Mouse (Mus musculus): ENCODE data around the gene Mrps17.
"Not testable (repeated sequence)": the region's sequence is repeated elsewhere in the genome, so short reads cannot be mapped to it uniquely, and the experiment has no call there.

Mrps17 gene

GRCm38 (mm10) chr5:129715326-129715861, at the start of gene Mrps17:
Gene Mrps17 (plus strand): TSS chr5:129715497.
- in situ Hi-C loops (cut with MboI; ENCODE audit: low pct_unique_long_range_greater_than_20kb in 1 of 2, low sequenced_read_pairs in 2 of 2, unreplicated experiment in 1 of 2) = no loop called here

- in situ Hi-C loops (cut with MboI; ENCODE audit: low pct_unique_long_range_greater_than_20kb in 1 of 2, low sequenced_read_pairs in 2 of 2, unreplicated experiment in 1 of 2) = no loop called here
Observed at GRCm38 (mm10) chr5:129666271-129666909, 48.9 kb upstream of the Mrps17 start.

- in situ Hi-C loops (cut with MboI; ENCODE audit: low pct_unique_long_range_greater_than_20kb in 1 of 2, low sequenced_read_pairs in 2 of 2, unreplicated experiment in 1 of 2) = no loop called here
Observed at GRCm38 (mm10) chr5:129667851-129668250, 47.4 kb upstream of the Mrps17 start.

GRCm38 (mm10) chr5:129669453-129670035, 45.8 kb upstream of the Mrps17 start:
- in situ Hi-C loops (cut with MboI; ENCODE audit: low pct_unique_long_range_greater_than_20kb in 1 of 2, low sequenced_read_pairs in 2 of 2, unreplicated experiment in 1 of 2) = no loop called here

- in situ Hi-C loops (cut with MboI; ENCODE audit: low pct_unique_long_range_greater_than_20kb in 1 of 2, low sequenced_read_pairs in 2 of 2, unreplicated experiment in 1 of 2) = no loop called here
Observed at GRCm38 (mm10) chr5:129670036-129670458, 45.2 kb upstream of the Mrps17 start, which contains the start of gene Zfp11. Gene Zfp11 (minus strand): TSS chr5:129670099.

GRCm38 (mm10) chr5:129685141-129685540, 30.2 kb upstream of the Mrps17 start:
- in situ Hi-C loops (cut with MboI; ENCODE audit: low pct_unique_long_range_greater_than_20kb in 1 of 2, low sequenced_read_pairs in 2 of 2, unreplicated experiment in 1 of 2) = not testable (repeated sequence)

GRCm38 (mm10) chr5:129687621-129688020, 27.7 kb upstream of the Mrps17 start:
- in situ Hi-C loops (cut with MboI; ENCODE audit: low pct_unique_long_range_greater_than_20kb in 1 of 2, low sequenced_read_pairs in 2 of 2, unreplicated experiment in 1 of 2) = no loop called here

- in situ Hi-C loops (cut with MboI; ENCODE audit: low pct_unique_long_range_greater_than_20kb in 1 of 2, low sequenced_read_pairs in 2 of 2, unreplicated experiment in 1 of 2) = no loop called here
Observed at GRCm38 (mm10) chr5:129690528-129690927, 24.8 kb upstream of the Mrps17 start.

- in situ Hi-C loops (cut with MboI; ENCODE audit: low pct_unique_long_range_greater_than_20kb in 1 of 2, low sequenced_read_pairs in 2 of 2, unreplicated experiment in 1 of 2) = no loop called here
Observed at GRCm38 (mm10) chr5:129700506-129700905, 14.8 kb upstream of the Mrps17 start.

- in situ Hi-C loops (cut with MboI; ENCODE audit: low pct_unique_long_range_greater_than_20kb in 1 of 2, low sequenced_read_pairs in 2 of 2, unreplicated experiment in 1 of 2) = no loop called here
Observed at GRCm38 (mm10) chr5:129701706-129702105, 13.6 kb upstream of the Mrps17 start.

GRCm38 (mm10) chr5:129703368-129703767, 11.9 kb upstream of the Mrps17 start:
- in situ Hi-C loops (cut with MboI; ENCODE audit: low pct_unique_long_range_greater_than_20kb in 1 of 2, low sequenced_read_pairs in 2 of 2, unreplicated experiment in 1 of 2) = no loop called here

- in situ Hi-C loops (cut with MboI; ENCODE audit: low pct_unique_long_range_greater_than_20kb in 1 of 2, low sequenced_read_pairs in 2 of 2, unreplicated experiment in 1 of 2) = no loop called here
Observed at GRCm38 (mm10) chr5:129708412-129708811, 6.9 kb upstream of the Mrps17 start, which contains the start of gene Sept14. Gene Sept14 (minus strand): TSS chr5:129708512.

GRCm38 (mm10) chr5:129717016-129717415, 1.7 kb downstream of the Mrps17 start:
- in situ Hi-C loops (cut with MboI; ENCODE audit: low pct_unique_long_range_greater_than_20kb in 1 of 2, low sequenced_read_pairs in 2 of 2, unreplicated experiment in 1 of 2) = no loop called here

- in situ Hi-C loops (cut with MboI; ENCODE audit: low pct_unique_long_range_greater_than_20kb in 1 of 2, low sequenced_read_pairs in 2 of 2, unreplicated experiment in 1 of 2) = no loop called here
Observed at GRCm38 (mm10) chr5:129720176-129720575, 4.9 kb downstream of the Mrps17 start.

- in situ Hi-C loops (cut with MboI; ENCODE audit: low pct_unique_long_range_greater_than_20kb in 1 of 2, low sequenced_read_pairs in 2 of 2, unreplicated experiment in 1 of 2) = no loop called here
Observed at GRCm38 (mm10) chr5:129724268-129724667, 9.0 kb downstream of the Mrps17 start.

- in situ Hi-C loops (cut with MboI; ENCODE audit: low pct_unique_long_range_greater_than_20kb in 1 of 2, low sequenced_read_pairs in 2 of 2, unreplicated experiment in 1 of 2) = no loop called here
Observed at GRCm38 (mm10) chr5:129724834-129725773, 9.8 kb downstream of the Mrps17 start, which contains the start of gene Nipsnap2. Gene Nipsnap2 (plus strand): TSS chr5:129725063.

GRCm38 (mm10) chr5:129725774-129726392, 10.6 kb downstream of the Mrps17 start:
- in situ Hi-C loops (cut with MboI; ENCODE audit: low pct_unique_long_range_greater_than_20kb in 1 of 2, low sequenced_read_pairs in 2 of 2, unreplicated experiment in 1 of 2) = no loop called here

GRCm38 (mm10) chr5:129726784-129727183, 11.5 kb downstream of the Mrps17 start:
- in situ Hi-C loops (cut with MboI; ENCODE audit: low pct_unique_long_range_greater_than_20kb in 1 of 2, low sequenced_read_pairs in 2 of 2, unreplicated experiment in 1 of 2) = no loop called here

Data from mouse embryonic stem cell (cell line).